Mouse (Mus musculus) midbrain, embryonic 15.5 days (tissue): Measurements from ENCODE around the gene Grk3. TPM values are rescaled to one million over a fixed set of nuclear protein-coding genes. Genes with fewer than 3 reads are reported as not detected.
A peak's percentile ranks its signal among the peaks of the same experiment; 100 is the strongest.

ENCODE experiments used
- ATAC-seq: fragments of 200-750 bp; cut with Nextera tagmentation; replicated peaks from 2 replicates; pipeline ENCODE4 v1.8.0; 2017; ENCODE audit warnings: moderate TSS enrichment
- H3K27ac ChIP-seq: fragments of 300-500 bp; sonication (generic); 2 replicates; pipeline ENCODE4 v1.5.1; 2015; ENCODE audit warnings: mild to moderate bottlenecking, inconsistent platforms
- H3K27me3 ChIP-seq: fragments of 300-500 bp; sonication (generic); replicated peaks from 2 replicates; pipeline ENCODE4 v1.6.1; 2015; ENCODE audit warnings: inconsistent platforms
- H3K36me3 ChIP-seq: fragments of 300-500 bp; sonication (generic); replicated peaks from 2 replicates; pipeline ENCODE4 v1.6.1; 2015; ENCODE audit warnings: inconsistent platforms
- H3K4me1 ChIP-seq: fragments of 300-500 bp; sonication (generic); 2 replicates; pipeline ENCODE4 v1.6.1; 2015; ENCODE audit warnings: inconsistent platforms
- H3K4me2 ChIP-seq: fragments of 300-500 bp; sonication (generic); 2 replicates; pipeline ENCODE4 v1.6.1; 2015; ENCODE audit warnings: inconsistent platforms, mild to moderate bottlenecking, moderate library complexity
- H3K4me3 ChIP-seq: fragments of 300-500 bp; sonication (generic); 2 replicates; pipeline ENCODE4 v1.5.1; 2015; ENCODE audit warnings: mild to moderate bottlenecking, inconsistent platforms
- H3K9ac ChIP-seq: fragments of 300-500 bp; sonication (generic); 2 replicates; pipeline ENCODE4 v1.6.1; 2015; ENCODE audit warnings: mild to moderate bottlenecking, inconsistent platforms
- H3K9me3 ChIP-seq: fragments of 300-500 bp; sonication (generic); 2 replicates; pipeline ENCODE4 v1.6.1; 2016; ENCODE audit warnings: inconsistent platforms
- WGBS: fragments of 180-500 bp; shearing (Covaris S2); methylation state at CpG from one replicate; pipeline ENCODE4 v1.1.7; 2015; ENCODE audit warnings: mixed read lengths; 5-methylcytosine and 5-hydroxymethylcytosine counted together
- polyA plus RNA-seq: library from polyadenylated mRNA; unstranded; fragments of >200 nt; fragmentation: Nextera tagmentation; extraction: Ambion mirVana; gene quantifications from 2 replicates; pipeline ENCODE4 v1.2.1, GENCODE M21; 2015

Grk3 gene
- 27.2 and 31.8 TPM in 2 replicates for polyA plus RNA-seq

DNA sequence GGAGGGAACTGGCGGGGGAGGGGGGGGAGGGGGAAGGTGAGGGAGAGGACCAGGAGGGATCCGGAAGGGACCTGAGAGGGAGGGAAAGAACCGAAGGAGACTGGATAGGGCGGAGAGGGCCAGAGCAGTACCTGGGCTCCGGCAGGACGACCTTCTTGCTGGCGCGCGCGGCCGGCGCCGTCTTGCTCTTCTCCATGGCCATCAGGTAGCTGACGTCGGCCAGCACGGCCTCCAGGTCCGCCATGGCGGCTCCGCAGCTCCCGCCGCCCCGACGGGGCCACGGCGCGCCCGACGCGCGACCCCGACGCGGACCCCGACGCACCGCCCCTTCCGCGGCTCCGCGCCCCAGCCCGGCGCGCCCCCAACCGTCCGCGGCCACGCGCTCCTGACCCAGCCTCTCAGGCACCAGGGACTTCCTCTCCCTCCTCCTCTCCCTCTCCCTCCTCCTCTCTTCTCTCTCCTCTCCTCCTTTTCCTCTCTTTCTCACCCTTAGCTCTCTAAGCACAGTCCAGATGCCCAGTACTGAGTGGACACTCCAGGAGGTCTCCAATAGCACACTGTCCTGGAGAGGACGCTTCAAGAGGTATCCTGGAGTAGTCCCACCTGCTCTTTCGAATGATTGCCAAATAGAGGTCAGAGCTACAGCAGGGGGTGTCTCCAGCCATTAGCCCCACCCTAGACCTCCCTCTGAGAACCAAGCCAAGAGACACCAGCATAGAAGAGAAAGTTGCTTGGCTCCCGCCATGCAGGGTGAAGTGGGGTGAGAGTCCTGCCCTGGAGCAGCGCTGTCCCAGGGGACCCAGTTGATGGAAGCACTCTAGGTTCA is at the start of gene Grk3:
Gene Grk3 (minus strand): TSS at position 556 of the 826 bp plus-strand sequence.
- Histone ChIP-seq H3K4me2 (peak within 1 kb of the TSS; percentile 72), H3K4me1 (peaks cover 21% of the 10 kb centered on the region), H3K4me3 (peak within 1 kb of the TSS; percentile 74), H3K36me3 (no peaks in the 10 kb centered on the region), H3K9me3 (no peaks in the 10 kb centered on the region), H3K9ac (peak within 1 kb of the TSS; percentile 76), H3K27ac (peak within 1 kb of the TSS; percentile 69), H3K27me3 (no peaks in the 10 kb centered on the region)
- 5% methylated on average over 40 of the region's 52 CpGs for WGBS
- ATAC-seq, result peak; percentile 77

- Histone ChIP-seq H3K4me1 (peaks cover 8% of the 10 kb centered on the region; the same call in 1 of the 2 replicates), H3K27ac (no peak overlapping the region), H3K9me3 (no peaks in the 10 kb centered on the region), H3K36me3 (no peaks in the 10 kb centered on the region), H3K4me2 (no peak overlapping the region; the same call in 1 of the 2 replicates), H3K4me3 (no peak overlapping the region), H3K9ac (no peak overlapping the region), H3K27me3 (no peaks in the 10 kb centered on the region)
- WGBS, result 5% methylated on average over 16 of the region's 16 CpGs
- ATAC-seq, result peak; percentile 56; the same call in 1 of the 2 replicates
Measured at GRCm38 (mm10) chr5:113054308-113054707, 38.7 kb upstream of the Grk3 start.

- Histone ChIP-seq H3K9me3 (no peaks in the 10 kb centered on the region), H3K27me3 (no peaks in the 10 kb centered on the region), H3K4me1 (peaks cover 8% of the 10 kb centered on the region; the same call in 1 of the 2 replicates), H3K4me3 (no peak overlapping the region), H3K9ac (no peak overlapping the region), H3K4me2 (no peak overlapping the region), H3K36me3 (no peaks in the 10 kb centered on the region), H3K27ac (no peak overlapping the region)
- ATAC-seq, result no peak
- whole genome bisulfite sequencing, result 65% methylated on average over 7 of the region's 7 CpGs
Measured at GRCm38 (mm10) chr5:113050581-113051185, 35.1 kb upstream of the Grk3 start.

DNA sequence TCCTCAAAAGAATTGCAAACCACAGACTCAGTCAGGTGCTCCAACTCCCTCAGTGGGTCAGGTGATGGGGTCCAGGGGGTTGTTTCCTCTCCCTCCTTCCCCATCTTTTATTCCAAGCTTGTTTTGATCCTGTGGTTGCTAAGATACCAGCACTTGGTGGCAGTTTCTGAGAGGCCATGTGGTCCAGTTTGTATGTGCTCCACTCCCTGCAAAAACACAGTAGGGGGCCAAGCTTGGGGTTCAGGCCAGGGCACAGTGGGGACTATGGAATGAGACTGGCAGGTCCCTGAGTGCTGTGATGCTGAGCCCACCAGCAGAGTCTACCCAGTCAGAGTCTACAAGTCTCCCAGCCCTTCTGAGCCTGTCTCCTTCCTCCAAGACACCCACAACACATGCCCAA is 34.3 kb upstream of the Grk3 start:
- no peak overlapping the region for H3K4me3 ChIP-seq
- no peaks in the 10 kb centered on the region for H3K36me3 ChIP-seq
- no peaks in the 10 kb centered on the region for H3K9me3 ChIP-seq
- no peaks in the 10 kb centered on the region for H3K27me3 ChIP-seq
- ATAC-seq, result 0 out of 2 replicates have a peak, but pooled peaks have one; percentile 43
- H3K27ac ChIP-seq, result no peak overlapping the region
- H3K4me1 ChIP-seq, result peaks cover 8% of the 10 kb centered on the region; the same call in 1 of the 2 replicates
- H3K4me2 ChIP-seq, result no peak overlapping the region
- no peak overlapping the region for H3K9ac ChIP-seq

DNA sequence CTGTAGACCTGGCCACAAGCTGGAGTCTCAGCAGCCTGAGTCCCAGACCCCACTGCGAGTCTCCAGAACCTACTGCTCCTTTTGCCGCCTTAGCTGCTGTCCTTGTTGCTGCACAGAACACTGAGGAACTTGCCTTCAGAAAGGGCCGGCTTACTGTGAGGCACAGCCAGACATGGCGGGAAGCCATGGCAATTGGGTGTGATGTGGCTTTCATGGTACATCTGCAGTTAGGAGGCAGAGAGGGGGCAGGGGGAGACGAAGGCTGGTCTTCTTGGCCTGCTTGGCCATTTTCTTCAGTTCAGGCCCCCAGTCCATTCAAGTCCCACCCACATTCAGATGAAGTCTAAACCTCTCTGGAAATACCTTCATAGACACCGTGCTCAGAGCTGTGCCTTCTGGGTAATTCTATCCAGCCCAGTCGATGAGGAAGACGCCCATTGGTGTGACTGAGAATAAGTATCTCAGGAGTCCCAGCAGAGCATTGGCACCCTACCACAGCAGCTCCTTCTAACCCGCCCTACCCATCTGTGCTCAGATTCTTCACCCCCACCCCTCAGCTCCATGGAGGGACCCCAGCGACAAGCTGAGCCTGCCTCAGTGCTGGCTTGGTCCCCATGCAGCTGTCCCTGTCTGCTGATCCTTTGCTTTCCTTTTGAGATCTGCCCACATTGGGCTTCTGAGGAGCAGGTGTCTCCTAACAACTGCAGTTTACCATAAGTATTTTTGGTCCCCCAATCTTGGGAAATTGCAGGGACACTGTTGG is 30.1 kb upstream of the Grk3 start:
- H3K27ac ChIP-seq, result no peak overlapping the region
- H3K4me3 ChIP-seq, result no peak overlapping the region
- H3K36me3 ChIP-seq, result no peaks in the 10 kb centered on the region
- peaks cover 13% of the 10 kb centered on the region for H3K4me1 ChIP-seq
- H3K4me2 ChIP-seq, result no peak overlapping the region
- H3K9ac ChIP-seq, result no peak overlapping the region
- 82% methylated on average over 10 of the region's 10 CpGs for WGBS
- no peaks in the 10 kb centered on the region for H3K27me3 ChIP-seq
- no peak for ATAC-seq
- no peaks in the 10 kb centered on the region for H3K9me3 ChIP-seq

DNA sequence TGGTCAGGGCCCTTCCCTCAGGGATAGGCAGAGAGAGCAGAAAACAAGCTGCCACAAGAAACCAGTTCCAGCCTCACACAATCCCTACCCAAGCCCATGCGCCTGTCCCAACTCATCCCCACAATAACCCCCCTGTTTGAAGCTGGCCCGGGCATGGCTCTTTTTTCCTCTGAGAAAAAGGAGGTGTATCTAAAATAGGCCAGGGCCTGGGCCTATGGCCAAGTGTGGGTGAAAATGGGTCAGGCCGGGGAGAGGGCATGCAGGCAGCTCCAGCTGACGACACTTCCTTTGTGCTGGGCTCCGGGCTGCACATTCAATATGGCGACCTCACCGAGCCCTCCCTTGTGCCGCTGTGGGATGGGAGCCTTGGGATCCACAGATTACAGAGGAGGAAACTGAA is 27.9 kb upstream of the Grk3 start:
- peaks cover 8% of the 10 kb centered on the region for H3K4me1 ChIP-seq
- no peak overlapping the region for H3K27ac ChIP-seq
- H3K9me3 ChIP-seq, result no peaks in the 10 kb centered on the region
- ATAC-seq, result no peak
- no peak overlapping the region for H3K4me2 ChIP-seq
- H3K27me3 ChIP-seq, result no peaks in the 10 kb centered on the region
- H3K9ac ChIP-seq, result no peak overlapping the region
- no peaks in the 10 kb centered on the region for H3K36me3 ChIP-seq
- 74% methylated on average over 8 of the region's 8 CpGs for WGBS
- H3K4me3 ChIP-seq, result no peak overlapping the region

DNA sequence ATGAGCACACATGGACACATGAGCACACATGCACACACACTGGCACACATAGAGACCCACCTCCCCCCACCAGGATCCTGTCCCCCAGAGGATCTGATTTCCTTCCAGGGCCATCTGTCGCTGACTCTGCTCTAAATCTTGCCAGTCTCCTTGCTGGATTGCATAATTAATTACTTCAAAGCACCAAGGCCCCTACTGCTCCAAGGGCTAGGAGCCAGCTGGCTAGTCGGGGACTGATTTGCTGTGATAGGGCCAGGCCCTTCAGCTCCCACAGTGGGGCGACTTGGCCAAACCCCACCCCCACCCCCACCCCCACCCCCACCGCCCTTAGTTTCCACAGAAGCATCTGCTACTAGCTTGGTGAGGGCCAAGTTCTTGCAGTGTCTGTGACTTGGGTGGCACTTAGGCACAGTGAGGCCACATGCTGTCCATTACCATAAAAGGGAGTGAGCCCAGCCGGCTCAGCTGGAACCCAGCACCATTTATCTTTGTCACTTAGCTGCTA is 26.0 kb upstream of the Grk3 start:
- peak; percentile 84 for ATAC-seq
- H3K4me3 ChIP-seq, result no peak overlapping the region
- no peaks in the 10 kb centered on the region for H3K36me3 ChIP-seq
- WGBS, result 4% methylated on average over 5 of the region's 5 CpGs
- H3K27me3 ChIP-seq, result no peaks in the 10 kb centered on the region
- H3K4me2 ChIP-seq, result no peak overlapping the region
- no peak overlapping the region for H3K9ac ChIP-seq
- peaks cover 8% of the 10 kb centered on the region for H3K4me1 ChIP-seq
- no peaks in the 10 kb centered on the region for H3K9me3 ChIP-seq
- peak overlapping the region; percentile 51 for H3K27ac ChIP-seq

DNA sequence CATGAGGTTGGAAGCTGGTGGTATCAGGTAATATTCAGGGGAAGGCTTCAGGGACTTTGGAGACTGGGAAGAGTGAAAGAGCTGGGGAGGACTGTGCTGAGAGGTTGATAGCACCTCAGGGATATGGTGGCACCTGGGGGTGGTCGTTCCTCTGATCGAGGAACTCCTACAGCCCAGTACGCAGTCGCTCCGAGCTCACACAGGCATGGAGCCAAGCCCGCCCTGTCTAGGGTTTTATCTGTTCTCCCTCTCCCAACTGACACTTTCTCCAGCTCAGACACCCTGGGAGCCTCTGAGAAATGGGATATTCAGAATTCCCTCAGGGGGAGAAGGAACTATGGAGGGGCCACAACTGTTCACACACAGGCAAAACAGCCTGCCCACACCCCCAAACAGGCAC is 25.2 kb upstream of the Grk3 start:
- WGBS, result 67% methylated on average over 6 of the region's 6 CpGs
- Histone ChIP-seq H3K9ac (no peak overlapping the region), H3K4me1 (peaks cover 8% of the 10 kb centered on the region), H3K27ac (peak overlapping the region; percentile 51), H3K4me3 (no peak overlapping the region), H3K36me3 (no peaks in the 10 kb centered on the region), H3K27me3 (no peaks in the 10 kb centered on the region), H3K4me2 (no peak overlapping the region), H3K9me3 (no peaks in the 10 kb centered on the region)
- no peak for ATAC-seq

DNA sequence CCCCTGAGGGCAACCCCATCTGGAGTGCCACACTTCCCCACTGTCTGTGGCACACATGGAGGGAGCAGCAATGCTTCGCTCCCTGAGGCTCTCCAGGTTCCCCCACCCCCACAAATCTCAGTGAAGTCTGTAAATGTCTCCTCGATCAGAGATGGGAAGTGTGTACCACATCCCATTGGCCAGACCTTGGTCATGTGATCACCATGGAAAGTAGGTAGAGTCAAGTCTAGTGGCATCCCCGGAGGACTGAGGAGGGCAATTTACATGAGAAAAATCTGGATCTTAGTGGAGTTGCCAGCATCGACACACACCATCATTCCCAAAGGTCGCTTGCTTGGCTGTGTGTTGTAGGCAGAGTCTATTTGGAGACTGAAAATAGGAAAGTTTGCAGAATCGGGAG is 23.0 kb upstream of the Grk3 start:
- WGBS, result 67% methylated on average over 6 of the region's 6 CpGs
- no peak overlapping the region for H3K4me3 ChIP-seq
- no peak overlapping the region for H3K4me2 ChIP-seq
- no peak for ATAC-seq
- H3K27ac ChIP-seq, result no peak overlapping the region
- H3K36me3 ChIP-seq, result no peaks in the 10 kb centered on the region
- H3K9ac ChIP-seq, result no peak overlapping the region
- H3K4me1 ChIP-seq, result peaks cover 23% of the 10 kb centered on the region
- H3K9me3 ChIP-seq, result no peaks in the 10 kb centered on the region
- H3K27me3 ChIP-seq, result no peaks in the 10 kb centered on the region

GRCm38 (mm10) chr5:113035094-113036047 is 19.8 kb upstream of the Grk3 start:
- no peaks in the 10 kb centered on the region for H3K9me3 ChIP-seq
- WGBS, result 65% methylated on average over 10 of the region's 10 CpGs
- peaks cover 26% of the 10 kb centered on the region for H3K4me1 ChIP-seq
- no peak overlapping the region for H3K9ac ChIP-seq
- H3K4me3 ChIP-seq, result no peak overlapping the region
- no peaks in the 10 kb centered on the region for H3K36me3 ChIP-seq
- no peak for ATAC-seq
- H3K27ac ChIP-seq, result peak overlapping the region; percentile 61
- H3K27me3 ChIP-seq, result no peaks in the 10 kb centered on the region
- no peak overlapping the region for H3K4me2 ChIP-seq

GRCm38 (mm10) chr5:113031201-113031754 is 15.7 kb upstream of the Grk3 start:
- no peaks in the 10 kb centered on the region for H3K36me3 ChIP-seq
- ATAC-seq, result no peak
- peak overlapping the region; percentile 64 for H3K27ac ChIP-seq
- H3K9me3 ChIP-seq, result no peaks in the 10 kb centered on the region
- WGBS, result 38% methylated on average over 15 of the region's 15 CpGs
- H3K4me2 ChIP-seq, result peak overlapping the region; percentile 20; the same call in 1 of the 2 replicates
- peaks cover 26% of the 10 kb centered on the region for H3K4me1 ChIP-seq
- no peak overlapping the region for H3K4me3 ChIP-seq
- H3K9ac ChIP-seq, result no peak overlapping the region
- H3K27me3 ChIP-seq, result no peaks in the 10 kb centered on the region
